Mouse (Mus musculus): ENCODE data around the gene Mov10l1. TPM values are rescaled to one million over a fixed set of nuclear protein-coding genes. Genes with fewer than 3 reads are reported as not detected.
A peak's percentile ranks its signal among the peaks of the same experiment; 100 is the strongest.

Gene Mov10l1
- not detected for polyA plus RNA-seq (2012; fragmentation: generic; extraction: Trizol)
- long read RNA-seq, experiment 1 = 0 reads
- long read RNA-seq, experiment 2 = 0 reads

- Histone ChIP-seq H3K36me3 (ENCODE audit: control insufficient read depth, insufficient read depth) (no peaks in the 10 kb centered on the region), H3K79me3 (ENCODE audit: low read depth) (no peaks in the 10 kb centered on the region), H3ac (ENCODE audit: control insufficient read depth, insufficient read length, low read depth) (no peak within 1 kb of the TSS), H3K27me3 (ENCODE audit: control insufficient read depth, insufficient read depth, insufficient read length) (peaks cover 33% of the 10 kb centered on the region), H3K4me3 (ENCODE audit: insufficient read depth, poor library complexity, severe bottlenecking) (no peak within 1 kb of the TSS), H3K79me2 (ENCODE audit: control insufficient read depth, insufficient read depth) (no peaks in the 10 kb centered on the region)
- no peak for TF ChIP-seq MAX (IDR thresholded peaks at IDR 0.05)
- TF ChIP-seq MYOD1 (IDR thresholded peaks at IDR 0.05; ENCODE audit: control insufficient read depth, insufficient read length, low read depth) = no peak
- TF ChIP-seq USF1 (IDR thresholded peaks at IDR 0.05; ENCODE audit: low read depth) = no peak
- no peak for TF ChIP-seq FOSL1 (IDR thresholded peaks at IDR 0.05; ENCODE audit: insufficient read depth, low read length, poor library complexity, severe bottlenecking)
- TF ChIP-seq CTCF (IDR thresholded peaks at IDR 0.05; ENCODE audit: control insufficient read depth, insufficient read depth, insufficient read length) = no peak
- TF ChIP-seq MYOG (IDR thresholded peaks at IDR 0.05; ENCODE audit: control insufficient read depth, extremely low read depth, insufficient read length) = no peak
- TF ChIP-seq CEBPB (IDR thresholded peaks at IDR 0.05; ENCODE audit: low read depth) = no peak
Observed at GRCm38 (mm10) chr15:88982534-88983079, at the start of gene Mov10l1. Gene Mov10l1 (plus strand): TSS chr15:88982909.

- Histone ChIP-seq H3K36me3 (ENCODE audit: control insufficient read depth, insufficient read depth) (no peaks in the 10 kb centered on the region), H3K27me3 (ENCODE audit: control insufficient read depth, insufficient read depth, insufficient read length) (no peaks in the 10 kb centered on the region), H3K79me3 (ENCODE audit: low read depth) (no peaks in the 10 kb centered on the region), H3ac (ENCODE audit: control insufficient read depth, insufficient read length, low read depth) (no peak overlapping the region), H3K79me2 (ENCODE audit: control insufficient read depth, insufficient read depth) (no peaks in the 10 kb centered on the region), H3K4me3 (ENCODE audit: insufficient read depth, poor library complexity, severe bottlenecking) (no peak overlapping the region)
- TF ChIP-seq USF1 (IDR thresholded peaks at IDR 0.05; ENCODE audit: low read depth) (no peak), MAX (IDR thresholded peaks at IDR 0.05) (no peak), FOSL1 (IDR thresholded peaks at IDR 0.05; ENCODE audit: insufficient read depth, low read length, poor library complexity, severe bottlenecking) (no peak), CEBPB (IDR thresholded peaks at IDR 0.05; ENCODE audit: low read depth) (no peak), CTCF (IDR thresholded peaks at IDR 0.05; ENCODE audit: control insufficient read depth, insufficient read depth, insufficient read length) (no peak), MYOG (IDR thresholded peaks at IDR 0.05; ENCODE audit: control insufficient read depth, extremely low read depth, insufficient read length) (no peak), MYOD1 (IDR thresholded peaks at IDR 0.05; ENCODE audit: control insufficient read depth, insufficient read length, low read depth) (no peak)
Observed at GRCm38 (mm10) chr15:88934141-88934540, 48.6 kb upstream of the Mov10l1 start.

DNA sequence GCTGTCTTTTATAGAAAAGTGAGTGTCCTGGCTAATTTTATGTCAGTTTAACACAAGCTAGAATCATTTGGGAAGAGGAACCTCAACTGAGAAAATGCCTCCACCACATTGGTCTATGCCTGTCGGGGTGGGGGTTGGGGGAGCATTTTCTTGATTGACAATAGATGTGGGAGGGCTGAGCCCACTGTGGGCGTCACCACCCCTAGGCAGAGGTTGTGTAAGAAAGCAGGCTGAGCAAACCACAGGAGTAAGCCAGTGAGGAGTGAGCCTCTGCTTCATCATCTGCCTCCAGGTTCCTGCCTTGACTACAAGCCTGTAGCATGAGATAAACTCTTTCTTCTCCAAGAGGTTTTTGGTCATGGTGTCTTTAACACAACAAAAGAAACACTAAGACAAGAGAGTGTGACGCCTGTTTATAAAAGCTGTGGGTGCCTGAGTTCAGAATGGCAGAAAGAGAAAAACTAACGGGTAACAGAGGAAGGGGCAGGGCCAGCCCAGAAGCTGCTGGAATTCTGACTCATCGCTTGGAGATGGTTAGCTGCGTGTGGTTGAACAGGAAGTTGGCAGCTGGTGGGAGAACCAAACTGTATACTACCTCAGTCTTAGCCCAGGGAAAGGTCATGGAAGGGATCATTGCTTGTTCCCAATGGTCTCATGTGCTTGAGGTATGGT is 46.0 kb upstream of the Mov10l1 start:
- H3K79me2 ChIP-seq (ENCODE audit: control insufficient read depth, insufficient read depth) = no peaks in the 10 kb centered on the region

GRCm38 (mm10) chr15:88937291-88937650 is 45.4 kb upstream of the Mov10l1 start:
- Histone ChIP-seq H3ac (ENCODE audit: control insufficient read depth, insufficient read length, low read depth) (no peak overlapping the region), H3K36me3 (ENCODE audit: control insufficient read depth, insufficient read depth) (no peaks in the 10 kb centered on the region), H3K79me2 (ENCODE audit: control insufficient read depth, insufficient read depth) (no peaks in the 10 kb centered on the region), H3K79me3 (ENCODE audit: low read depth) (no peaks in the 10 kb centered on the region), H3K27me3 (ENCODE audit: control insufficient read depth, insufficient read depth, insufficient read length) (no peaks in the 10 kb centered on the region), H3K4me3 (ENCODE audit: insufficient read depth, poor library complexity, severe bottlenecking) (no peak overlapping the region)
- TF ChIP-seq MYOG (IDR thresholded peaks at IDR 0.05; ENCODE audit: control insufficient read depth, extremely low read depth, insufficient read length) = no peak
- TF ChIP-seq CEBPB (IDR thresholded peaks at IDR 0.05; ENCODE audit: low read depth) = no peak

More for the DNA sequence above, 46.0 kb upstream of the Mov10l1 start:
- Histone ChIP-seq H3K79me3 (ENCODE audit: low read depth) (no peaks in the 10 kb centered on the region), H3ac (ENCODE audit: control insufficient read depth, insufficient read length, low read depth) (no peak overlapping the region), H3K27me3 (ENCODE audit: control insufficient read depth, insufficient read depth, insufficient read length) (no peaks in the 10 kb centered on the region), H3K36me3 (ENCODE audit: control insufficient read depth, insufficient read depth) (no peaks in the 10 kb centered on the region), H3K4me3 (ENCODE audit: insufficient read depth, poor library complexity, severe bottlenecking) (no peak overlapping the region)
- TF ChIP-seq MYOD1 (IDR thresholded peaks at IDR 0.05; ENCODE audit: control insufficient read depth, insufficient read length, low read depth) (peak; percentile 22), CEBPB (IDR thresholded peaks at IDR 0.05; ENCODE audit: low read depth) (peak; percentile 64), CTCF (IDR thresholded peaks at IDR 0.05; ENCODE audit: control insufficient read depth, insufficient read depth, insufficient read length) (no peak), USF1 (IDR thresholded peaks at IDR 0.05; ENCODE audit: low read depth) (no peak)

DNA sequence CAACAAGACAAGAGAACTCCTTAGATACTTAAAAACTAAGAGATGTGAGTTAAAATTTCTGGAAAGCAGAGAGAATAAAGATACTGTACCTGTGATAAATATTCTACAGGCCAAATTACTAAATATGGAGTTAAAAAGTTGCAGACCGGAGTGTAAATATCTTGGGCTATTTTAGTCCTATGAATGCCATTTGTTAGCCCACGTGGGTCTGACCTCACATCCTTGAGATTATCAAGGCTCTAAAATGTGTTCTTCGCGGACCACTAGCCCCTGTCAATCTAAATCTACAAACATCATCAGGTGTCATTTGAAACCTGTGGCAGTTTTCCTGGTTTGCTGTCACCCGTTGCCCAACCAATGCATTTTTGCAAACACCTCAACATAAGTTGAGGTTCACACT is 39.9 kb upstream of the Mov10l1 start:
- H3K36me3 ChIP-seq (ENCODE audit: control insufficient read depth, insufficient read depth) = no peaks in the 10 kb centered on the region
- no peaks in the 10 kb centered on the region for H3K79me3 ChIP-seq (ENCODE audit: low read depth)
- no peak overlapping the region for H3ac ChIP-seq (ENCODE audit: control insufficient read depth, insufficient read length, low read depth)
- no peaks in the 10 kb centered on the region for H3K79me2 ChIP-seq (ENCODE audit: control insufficient read depth, insufficient read depth)
- H3K4me3 ChIP-seq (ENCODE audit: insufficient read depth, poor library complexity, severe bottlenecking) = no peak overlapping the region
- no peaks in the 10 kb centered on the region for H3K27me3 ChIP-seq (ENCODE audit: control insufficient read depth, insufficient read depth, insufficient read length)
- no peak for TF ChIP-seq MYOG (IDR thresholded peaks at IDR 0.05; ENCODE audit: control insufficient read depth, extremely low read depth, insufficient read length)
- TF ChIP-seq MAX (IDR thresholded peaks at IDR 0.05) = no peak

DNA sequence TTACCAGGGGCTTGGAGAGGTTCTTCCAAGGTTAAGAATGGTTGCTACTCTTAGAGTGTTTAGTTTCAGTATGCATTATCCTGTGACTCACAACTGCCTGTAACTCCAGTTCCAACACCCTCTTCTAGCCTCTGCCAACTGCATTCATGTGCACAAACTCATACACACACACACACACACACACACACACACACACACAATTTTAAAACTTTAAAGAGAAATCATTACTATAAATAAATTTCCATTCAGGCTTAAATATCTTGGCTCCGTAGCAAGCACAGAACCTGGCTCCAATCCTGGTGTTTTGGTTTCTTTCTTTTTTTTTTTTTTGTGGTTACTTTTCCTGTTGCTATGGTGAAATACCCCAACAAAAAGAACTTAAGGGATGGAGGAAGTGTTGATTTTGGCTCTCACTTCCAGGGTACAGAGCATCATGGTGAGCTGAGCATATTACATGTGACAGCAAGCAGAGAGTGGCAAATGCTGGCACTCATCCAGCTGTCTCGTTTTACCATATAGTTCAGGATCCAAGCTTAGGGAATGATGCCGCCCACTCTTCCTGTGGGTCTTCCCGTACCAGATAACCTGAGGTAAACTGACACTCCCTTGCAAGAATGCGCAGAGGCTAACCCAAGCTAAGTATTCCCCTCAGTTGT is 38.7 kb upstream of the Mov10l1 start:
- Histone ChIP-seq H3ac (ENCODE audit: control insufficient read depth, insufficient read length, low read depth) (no peak overlapping the region), H3K79me2 (ENCODE audit: control insufficient read depth, insufficient read depth) (no peaks in the 10 kb centered on the region), H3K79me3 (ENCODE audit: low read depth) (no peaks in the 10 kb centered on the region), H3K36me3 (ENCODE audit: control insufficient read depth, insufficient read depth) (no peaks in the 10 kb centered on the region), H3K27me3 (ENCODE audit: control insufficient read depth, insufficient read depth, insufficient read length) (no peaks in the 10 kb centered on the region), H3K4me3 (ENCODE audit: insufficient read depth, poor library complexity, severe bottlenecking) (no peak overlapping the region)
- TF ChIP-seq CTCF (IDR thresholded peaks at IDR 0.05; ENCODE audit: control insufficient read depth, insufficient read depth, insufficient read length) (no peak), FOSL1 (IDR thresholded peaks at IDR 0.05; ENCODE audit: insufficient read depth, low read length, poor library complexity, severe bottlenecking) (no peak), USF1 (IDR thresholded peaks at IDR 0.05; ENCODE audit: low read depth) (no peak), MAX (IDR thresholded peaks at IDR 0.05) (no peak), MYOG (IDR thresholded peaks at IDR 0.05; ENCODE audit: control insufficient read depth, extremely low read depth, insufficient read length) (no peak), CEBPB (IDR thresholded peaks at IDR 0.05; ENCODE audit: low read depth) (no peak), MYOD1 (IDR thresholded peaks at IDR 0.05; ENCODE audit: control insufficient read depth, insufficient read length, low read depth) (no peak)

Data from C2C12 (cell line).